Mouse (Mus musculus): Measurements from ENCODE around the gene AI661453. TPM values are rescaled to one million over a fixed set of nuclear protein-coding genes. Genes with fewer than 3 reads are reported as not detected.
A peak's percentile ranks its signal among the peaks of the same experiment; 100 is the strongest.
"Not testable (repeated sequence)": the region's sequence is repeated elsewhere in the genome, so short reads cannot be mapped to it uniquely, and the experiment has no call there.

Gene AI661453
- polyA plus RNA-seq, 1 experiment from 2014 or later, result 4.6 TPM

DNA sequence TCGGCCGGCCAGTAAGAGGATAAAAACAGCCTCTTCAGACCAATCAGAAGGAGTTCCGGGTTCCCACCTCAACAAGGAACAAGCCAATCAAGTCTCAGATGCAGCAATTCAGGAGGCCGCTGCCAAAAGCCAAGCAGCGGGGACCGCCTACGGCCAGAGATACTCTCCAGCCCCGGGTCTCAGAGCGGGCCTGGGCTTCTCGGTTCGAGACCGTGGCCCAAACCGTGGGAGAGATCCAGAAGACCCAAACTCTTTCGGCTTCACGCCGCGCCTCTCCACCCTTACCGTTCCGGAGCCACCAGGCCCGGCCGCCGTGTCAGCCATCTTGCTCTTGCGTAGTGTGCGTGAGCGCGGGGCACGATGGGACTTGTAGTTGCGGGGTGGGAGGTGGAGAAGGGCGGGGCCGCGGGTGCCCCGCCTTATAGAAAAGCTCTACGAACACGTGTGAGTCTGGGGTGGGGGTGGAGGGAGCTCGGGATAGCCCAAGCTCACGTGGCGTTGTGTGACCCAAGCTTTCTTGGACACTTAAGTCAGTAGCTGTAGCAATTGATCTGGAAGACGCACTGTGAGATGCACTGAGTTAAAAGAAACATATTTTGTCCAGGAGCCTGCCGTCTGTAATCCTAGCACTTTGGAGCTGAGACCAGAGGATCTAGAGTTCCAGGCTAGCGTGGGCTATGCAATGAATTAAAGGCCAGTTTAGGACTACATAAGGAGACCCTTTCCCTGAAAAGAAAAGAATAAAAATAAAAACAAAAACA lies 65.7 kb downstream of the AI661453 start, which contains the start of gene Taf8:
Taf8 (minus strand) TSS at position 347 of the 761 bp plus-strand sequence.
- Histone ChIP-seq H3K27ac (ENCODE audit: low read length) (peak within 1 kb of the TSS; percentile 87), H3K4me2 (ENCODE audit: low read depth, low read length) (peak within 1 kb of the TSS; percentile 89), H3K9me3 (ENCODE audit: control insufficient read depth, low read length) (no peaks in the 10 kb centered on the region), H3K36me3 (ENCODE audit: control insufficient read depth, insufficient read depth, low read length) (0 out of 2 replicates have a peak, but pooled peaks cover 8% of the 10 kb centered on the region), H3K4me1 (ENCODE audit: control insufficient read depth, insufficient read depth, low read length) (peaks cover 28% of the 10 kb centered on the region), H3K4me3 (ENCODE audit: low read length) (peak within 1 kb of the TSS; percentile 85), H3K9ac (ENCODE audit: low read depth, low read length) (peak within 1 kb of the TSS; percentile 89), H3K27me3 (replicated peaks; ENCODE audit: control insufficient read depth, insufficient read depth, low read length) (no peaks in the 10 kb centered on the region)
- peak; percentile 95 for ATAC-seq
- WGBS, result 1% methylated on average over 40 of the region's 40 CpGs

DNA sequence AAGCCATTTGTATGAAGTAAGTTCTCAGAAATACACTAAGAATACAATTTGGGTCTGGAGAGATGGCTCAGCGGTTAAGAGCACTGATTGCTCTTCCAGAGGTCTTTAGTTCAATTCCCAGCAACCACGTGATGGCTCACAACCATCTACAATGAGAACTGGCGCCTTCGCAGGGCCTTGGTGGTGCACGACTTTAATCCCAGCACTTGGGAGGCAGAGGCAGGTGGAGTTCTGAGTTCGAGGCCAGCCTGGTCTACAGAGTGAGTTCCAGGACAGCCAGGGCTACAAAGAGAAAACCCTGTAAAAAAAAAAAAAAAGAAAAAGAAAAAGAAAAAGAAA lies 66.3 kb downstream of the AI661453 start:
- not testable (repeated sequence) for H3K36me3 ChIP-seq (ENCODE audit: control insufficient read depth, insufficient read depth, low read length); H3K27ac ChIP-seq (ENCODE audit: low read length); ATAC-seq; H3K9ac ChIP-seq (ENCODE audit: low read depth, low read length); H3K27me3 ChIP-seq (replicated peaks; ENCODE audit: control insufficient read depth, insufficient read depth, low read length); H3K9me3 ChIP-seq (ENCODE audit: control insufficient read depth, low read length); H3K4me3 ChIP-seq (ENCODE audit: low read length)
- peak overlapping the region; percentile 62; the same call in 1 of the 2 replicates for H3K4me2 ChIP-seq (ENCODE audit: low read depth, low read length)
- WGBS, result 79% methylated on average over 6 of the region's 6 CpGs
- H3K4me1 ChIP-seq (ENCODE audit: control insufficient read depth, insufficient read depth, low read length), result peaks cover 34% of the 10 kb centered on the region

DNA sequence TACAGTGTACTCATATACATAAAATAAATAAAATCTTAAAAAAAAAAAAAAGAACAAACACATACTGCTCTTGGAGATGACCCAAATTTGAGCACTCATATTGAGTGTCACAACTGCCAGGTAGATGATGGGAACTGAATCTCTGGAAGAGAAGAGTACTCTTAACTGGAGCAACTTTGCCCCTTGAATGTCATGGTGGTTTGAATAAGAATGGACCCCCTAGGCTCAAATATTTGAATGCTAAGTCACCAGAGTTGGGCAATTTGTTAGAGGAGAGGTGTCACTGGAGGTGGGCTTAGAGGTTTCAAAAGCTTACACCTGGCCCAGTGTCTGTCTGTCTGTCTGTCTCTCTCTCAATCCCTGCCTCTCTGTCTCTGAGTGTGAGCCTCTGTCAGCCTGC lies 67.3 kb downstream of the AI661453 start:
- H3K4me3 ChIP-seq (ENCODE audit: low read length), result no peak overlapping the region
- no peak overlapping the region for H3K27ac ChIP-seq (ENCODE audit: low read length)
- no peaks in the 10 kb centered on the region for H3K9me3 ChIP-seq (ENCODE audit: control insufficient read depth, low read length)
- H3K27me3 ChIP-seq (replicated peaks; ENCODE audit: control insufficient read depth, insufficient read depth, low read length), result no peaks in the 10 kb centered on the region
- no peak overlapping the region for H3K9ac ChIP-seq (ENCODE audit: low read depth, low read length)
- H3K4me2 ChIP-seq (ENCODE audit: low read depth, low read length), result no peak overlapping the region
- 0 out of 2 replicates have a peak, but pooled peaks cover 8% of the 10 kb centered on the region for H3K36me3 ChIP-seq (ENCODE audit: control insufficient read depth, insufficient read depth, low read length)
- H3K4me1 ChIP-seq (ENCODE audit: control insufficient read depth, insufficient read depth, low read length), result peaks cover 41% of the 10 kb centered on the region
- no peak for ATAC-seq

DNA sequence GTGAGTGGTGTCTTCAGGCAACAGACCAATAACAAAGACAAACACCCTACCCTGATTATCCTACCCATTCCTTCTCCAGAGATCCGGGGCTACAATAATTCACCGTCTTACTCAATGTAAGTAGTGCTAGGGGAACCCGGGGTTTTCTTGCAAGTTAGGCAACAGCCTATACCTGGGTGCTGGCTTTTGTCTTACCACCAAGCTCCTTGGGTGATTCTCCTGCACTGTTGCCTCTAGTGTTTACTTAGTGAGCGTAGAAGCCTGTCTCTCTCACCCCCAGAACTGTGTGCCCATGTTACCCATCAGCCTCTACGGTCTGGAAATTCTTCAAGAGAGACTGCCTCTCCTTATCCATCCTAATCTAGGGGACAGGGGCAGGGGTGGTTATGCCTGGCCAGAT lies 67.8 kb downstream of the AI661453 start:
- Histone ChIP-seq H3K4me1 (ENCODE audit: control insufficient read depth, insufficient read depth, low read length) (peaks cover 45% of the 10 kb centered on the region), H3K36me3 (ENCODE audit: control insufficient read depth, insufficient read depth, low read length) (0 out of 2 replicates have a peak, but pooled peaks cover 4% of the 10 kb centered on the region), H3K27ac (ENCODE audit: low read length) (no peak overlapping the region), H3K4me2 (ENCODE audit: low read depth, low read length) (peak overlapping the region; percentile 67), H3K4me3 (ENCODE audit: low read length) (peak overlapping the region; percentile 49), H3K9ac (ENCODE audit: low read depth, low read length) (peak overlapping the region; percentile 73), H3K9me3 (ENCODE audit: control insufficient read depth, low read length) (no peaks in the 10 kb centered on the region), H3K27me3 (replicated peaks; ENCODE audit: control insufficient read depth, insufficient read depth, low read length) (no peaks in the 10 kb centered on the region)
- ATAC-seq, result no peak
- 45% methylated on average over 5 of the region's 5 CpGs for WGBS

DNA sequence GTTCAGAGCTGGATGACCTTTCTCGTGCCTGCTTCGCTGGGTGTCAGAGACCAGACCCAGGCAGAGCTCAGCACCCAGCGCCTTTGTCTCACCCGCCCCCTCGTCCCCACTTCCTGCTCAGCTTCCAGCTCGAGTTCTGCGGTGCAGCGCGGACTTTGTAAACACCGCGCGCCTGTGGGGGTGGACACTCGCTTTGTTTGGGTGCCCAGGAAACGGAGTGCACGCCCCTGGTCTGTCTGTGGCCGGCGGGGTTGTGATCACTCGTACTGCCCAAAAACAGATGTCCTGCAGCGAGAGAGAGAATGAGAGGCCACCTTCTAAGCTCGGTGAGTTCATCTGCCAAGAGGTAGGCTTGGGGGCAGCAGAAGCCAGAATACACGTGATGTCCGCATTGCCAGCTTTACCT lies 68.5 kb downstream of the AI661453 start, which contains the start of gene Ccnd3:
Ccnd3 (plus strand) TSS at position 111 of the 406 bp plus-strand sequence.
- H3K4me3 ChIP-seq (ENCODE audit: low read length), result peak within 1 kb of the TSS; percentile 49
- peak within 1 kb of the TSS; percentile 63 for H3K27ac ChIP-seq (ENCODE audit: low read length)
- WGBS, result under 1% methylated on average over 22 of the region's 22 CpGs
- no peaks in the 10 kb centered on the region for H3K9me3 ChIP-seq (ENCODE audit: control insufficient read depth, low read length)
- peak within 1 kb of the TSS; percentile 73 for H3K9ac ChIP-seq (ENCODE audit: low read depth, low read length)
- no peaks in the 10 kb centered on the region for H3K27me3 ChIP-seq (replicated peaks; ENCODE audit: control insufficient read depth, insufficient read depth, low read length)
- 0 out of 2 replicates have a peak, but pooled peaks cover 3% of the 10 kb centered on the region for H3K36me3 ChIP-seq (ENCODE audit: control insufficient read depth, insufficient read depth, low read length)
- peak within 1 kb of the TSS; percentile 67 for H3K4me2 ChIP-seq (ENCODE audit: low read depth, low read length)
- peaks cover 48% of the 10 kb centered on the region for H3K4me1 ChIP-seq (ENCODE audit: control insufficient read depth, insufficient read depth, low read length)
- ATAC-seq, result peak; percentile 5; the same call in 1 of the 2 replicates

DNA sequence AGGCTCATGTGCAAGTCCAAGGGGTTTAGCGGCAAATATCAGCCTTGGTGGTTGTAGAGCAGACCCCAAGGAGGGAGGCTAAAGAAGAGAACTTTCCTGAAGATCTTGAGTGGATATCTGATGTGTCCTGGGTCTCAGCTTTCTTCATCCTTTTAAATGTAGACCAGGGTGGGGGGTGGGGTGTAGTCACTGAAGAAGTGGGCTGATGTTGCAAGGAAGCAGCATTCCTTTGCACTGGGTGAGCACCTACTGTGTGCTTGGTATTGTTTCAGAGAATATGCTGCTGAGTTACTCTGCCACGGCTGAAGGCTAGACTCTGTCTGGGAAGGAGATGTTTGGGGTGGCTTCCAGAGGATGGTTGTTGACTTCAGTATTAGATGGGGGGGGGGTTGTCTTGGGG lies 69.2 kb downstream of the AI661453 start:
- no peak for ATAC-seq
- H3K27ac ChIP-seq (ENCODE audit: low read length), result peak overlapping the region; percentile 63; the same call in 1 of the 2 replicates
- H3K9ac ChIP-seq (ENCODE audit: low read depth, low read length), result peak overlapping the region; percentile 73

DNA sequence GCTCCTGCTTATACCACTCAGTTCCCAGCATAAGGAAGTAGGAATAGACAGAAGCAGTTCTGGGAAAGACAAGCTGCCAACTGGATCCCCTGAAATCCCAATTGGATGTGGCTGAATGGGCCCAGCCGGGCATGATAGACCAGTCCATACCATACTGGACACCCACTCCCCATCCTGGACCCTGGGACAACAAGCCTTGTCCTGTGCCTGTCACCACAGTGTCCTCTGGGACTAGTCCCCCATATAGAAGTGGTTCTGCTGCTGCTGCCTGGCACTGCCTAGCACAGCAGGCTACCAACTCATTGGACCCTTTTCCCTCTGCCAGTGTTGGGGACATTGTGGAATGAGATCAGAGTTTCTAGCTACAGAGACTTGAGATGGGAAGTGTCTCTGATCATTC lies 69.6 kb downstream of the AI661453 start:
- Histone ChIP-seq H3K36me3 (ENCODE audit: control insufficient read depth, insufficient read depth, low read length) (no peaks in the 10 kb centered on the region), H3K27me3 (replicated peaks; ENCODE audit: control insufficient read depth, insufficient read depth, low read length) (no peaks in the 10 kb centered on the region), H3K27ac (ENCODE audit: low read length) (no peak overlapping the region), H3K4me2 (ENCODE audit: low read depth, low read length) (no peak overlapping the region), H3K4me1 (ENCODE audit: control insufficient read depth, insufficient read depth, low read length) (peaks cover 46% of the 10 kb centered on the region), H3K9me3 (ENCODE audit: control insufficient read depth, low read length) (no peaks in the 10 kb centered on the region), H3K4me3 (ENCODE audit: low read length) (no peak overlapping the region), H3K9ac (ENCODE audit: low read depth, low read length) (no peak overlapping the region)
- whole genome bisulfite sequencing, result 80% methylated on average over 1 of the region's 1 CpGs
- ATAC-seq, result no peak

More for the DNA sequence above, 69.2 kb downstream of the AI661453 start:
- WGBS, result 58% methylated on average over 2 of the region's 2 CpGs
- H3K4me2 ChIP-seq (ENCODE audit: low read depth, low read length), result peak overlapping the region; percentile 67
- no peaks in the 10 kb centered on the region for H3K36me3 ChIP-seq (ENCODE audit: control insufficient read depth, insufficient read depth, low read length)
- H3K4me1 ChIP-seq (ENCODE audit: control insufficient read depth, insufficient read depth, low read length), result peaks cover 50% of the 10 kb centered on the region
- H3K9me3 ChIP-seq (ENCODE audit: control insufficient read depth, low read length), result no peaks in the 10 kb centered on the region
- H3K4me3 ChIP-seq (ENCODE audit: low read length), result peak overlapping the region; percentile 49
- no peaks in the 10 kb centered on the region for H3K27me3 ChIP-seq (replicated peaks; ENCODE audit: control insufficient read depth, insufficient read depth, low read length)

DNA sequence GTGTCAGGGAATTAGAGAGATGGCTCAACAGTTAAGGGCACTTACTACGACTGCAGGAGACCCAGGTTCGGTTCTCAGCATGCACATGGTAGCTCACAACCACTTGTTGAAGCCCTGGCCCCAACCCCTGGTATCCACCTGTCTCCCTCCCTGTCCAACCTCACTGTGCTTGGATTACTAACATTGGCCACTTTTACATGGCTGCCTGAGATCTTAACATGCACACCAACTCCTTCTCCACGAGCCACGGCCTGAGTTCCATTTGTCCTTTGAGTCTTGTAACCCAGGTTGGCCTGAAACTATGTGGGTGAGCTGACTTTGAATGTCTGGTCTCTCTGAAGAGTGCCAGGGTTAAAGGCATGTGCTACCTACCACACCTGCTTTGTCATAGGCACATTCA lies 70.3 kb downstream of the AI661453 start:
- no peak overlapping the region for H3K27ac ChIP-seq (ENCODE audit: low read length)
- H3K4me2 ChIP-seq (ENCODE audit: low read depth, low read length), result no peak overlapping the region
- no peak for ATAC-seq
- H3K36me3 ChIP-seq (ENCODE audit: control insufficient read depth, insufficient read depth, low read length), result no peaks in the 10 kb centered on the region
- H3K27me3 ChIP-seq (replicated peaks; ENCODE audit: control insufficient read depth, insufficient read depth, low read length), result no peaks in the 10 kb centered on the region
- WGBS, result 93% methylated on average over 4 of the region's 4 CpGs
- peaks cover 46% of the 10 kb centered on the region for H3K4me1 ChIP-seq (ENCODE audit: control insufficient read depth, insufficient read depth, low read length)
- H3K9me3 ChIP-seq (ENCODE audit: control insufficient read depth, low read length), result no peaks in the 10 kb centered on the region
- H3K9ac ChIP-seq (ENCODE audit: low read depth, low read length), result no peak overlapping the region
- no peak overlapping the region for H3K4me3 ChIP-seq (ENCODE audit: low read length)

DNA sequence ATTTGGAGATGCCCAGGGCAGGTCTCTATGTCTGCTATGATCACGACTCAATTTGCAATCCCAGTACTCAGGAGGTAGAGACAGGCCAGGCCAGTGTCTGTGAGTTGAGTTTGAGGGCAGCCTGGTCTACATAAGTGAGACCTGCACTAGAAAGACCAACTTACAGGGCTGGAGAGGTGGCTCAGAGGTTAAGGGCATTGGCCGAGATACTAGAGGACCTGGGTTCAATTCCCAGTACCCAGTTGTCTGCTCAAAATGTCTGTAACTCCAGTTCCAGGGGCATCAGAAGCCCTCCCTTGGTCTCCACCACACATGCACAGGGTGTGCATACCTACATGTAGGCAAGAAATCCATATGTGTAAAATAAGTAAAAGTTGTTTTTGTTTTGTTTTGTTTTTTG lies 71.1 kb downstream of the AI661453 start:
- WGBS, result 71% methylated on average over 2 of the region's 2 CpGs
- H3K9me3 ChIP-seq (ENCODE audit: control insufficient read depth, low read length), result no peaks in the 10 kb centered on the region
- H3K27ac ChIP-seq (ENCODE audit: low read length), result peak overlapping the region; percentile 96
- no peak for ATAC-seq
- no peak overlapping the region for H3K4me3 ChIP-seq (ENCODE audit: low read length)
- no peak overlapping the region for H3K9ac ChIP-seq (ENCODE audit: low read depth, low read length)
- H3K27me3 ChIP-seq (replicated peaks; ENCODE audit: control insufficient read depth, insufficient read depth, low read length), result no peaks in the 10 kb centered on the region
- H3K4me1 ChIP-seq (ENCODE audit: control insufficient read depth, insufficient read depth, low read length), result peaks cover 49% of the 10 kb centered on the region
- no peaks in the 10 kb centered on the region for H3K36me3 ChIP-seq (ENCODE audit: control insufficient read depth, insufficient read depth, low read length)
- peak overlapping the region; percentile 69; the same call in 1 of the 2 replicates for H3K4me2 ChIP-seq (ENCODE audit: low read depth, low read length)

Data from intestine, embryonic 16.5 days (tissue).